Mouse (Mus musculus): ENCODE measurements at regions not wholly inside any gene's neighbourhood (a gene's known extent, or its start where the extent isn't known, plus 50 kb on each side); places are given as distances from the start of the nearest gene placed in this dataset.

DNA sequence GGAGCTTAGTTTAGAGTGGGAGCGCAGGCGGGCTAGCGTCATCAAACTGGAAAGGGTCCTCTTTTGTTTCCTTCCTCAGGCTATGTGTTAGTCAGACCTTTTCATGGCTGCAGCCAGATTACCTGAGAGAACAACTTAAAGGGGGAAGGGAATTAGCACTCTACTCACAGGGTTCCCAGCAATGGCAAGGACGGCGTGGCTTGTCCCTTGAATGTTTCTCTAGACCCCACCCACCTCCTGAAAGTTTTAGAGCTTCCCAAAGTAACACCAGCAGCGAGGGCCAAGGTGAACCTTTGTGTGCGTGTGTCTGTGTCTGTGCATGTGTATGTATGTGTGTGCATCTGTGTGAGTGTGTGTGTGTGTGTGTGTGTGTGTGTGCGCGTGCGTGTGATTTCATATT lies 1151.0 kb upstream of the Gulo start:
- H3K9ac ChIP-seq (ENCODE audit: low read length) = no peak overlapping the region
- no peak for DNase-seq (ENCODE audit: low spot score)
- no peak overlapping the region for H3K4me2 ChIP-seq (ENCODE audit: low read length)
- H3K36me3 ChIP-seq (ENCODE audit: control insufficient read depth, insufficient read depth, low read length) = no peaks in the 10 kb centered on the region
- H3K4me1 ChIP-seq (ENCODE audit: control insufficient read depth, insufficient read depth, low read length) = no peaks in the 10 kb centered on the region
- no peak overlapping the region for H3K27ac ChIP-seq (ENCODE audit: low read depth, low read length)
- H3K27me3 ChIP-seq (replicated peaks; ENCODE audit: control insufficient read depth, insufficient read depth, low read length) = no peaks in the 10 kb centered on the region
- WGBS = 87% methylated on average over 10 of the region's 10 CpGs
- no peaks in the 10 kb centered on the region for H3K9me3 ChIP-seq (replicated peaks; ENCODE audit: control insufficient read depth, low read length)
- no peak overlapping the region for H3K4me3 ChIP-seq (ENCODE audit: low read depth, low read length)
- ATAC-seq = no peak

DNA sequence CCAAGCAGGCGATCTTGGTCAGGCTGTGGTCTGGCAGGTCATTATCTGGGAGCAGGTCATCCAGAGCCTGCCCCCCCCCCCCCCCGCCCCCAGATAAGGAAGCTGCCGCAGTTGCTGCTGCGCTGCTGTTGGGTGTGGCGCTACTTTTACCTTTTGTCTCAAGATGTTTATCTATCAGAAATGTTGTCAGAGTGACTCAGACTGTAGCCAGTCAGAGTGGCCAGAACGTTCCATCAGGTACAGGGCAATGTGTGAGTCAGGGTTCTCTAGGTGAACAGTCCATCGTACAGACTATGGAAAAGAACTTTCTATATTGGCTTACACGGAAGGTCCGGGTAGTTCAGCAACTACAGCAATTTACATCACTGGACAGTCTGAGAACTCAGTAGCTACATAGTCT lies 1149.9 kb upstream of the Gulo start:
- 91% methylated on average over 9 of the region's 9 CpGs for WGBS
- Histone ChIP-seq H3K9ac (ENCODE audit: low read length) (no peak overlapping the region), H3K4me3 (ENCODE audit: low read depth, low read length) (no peak overlapping the region), H3K4me1 (ENCODE audit: control insufficient read depth, insufficient read depth, low read length) (no peaks in the 10 kb centered on the region), H3K9me3 (replicated peaks; ENCODE audit: control insufficient read depth, low read length) (no peaks in the 10 kb centered on the region), H3K27ac (ENCODE audit: low read depth, low read length) (no peak overlapping the region), H3K27me3 (replicated peaks; ENCODE audit: control insufficient read depth, insufficient read depth, low read length) (no peaks in the 10 kb centered on the region), H3K36me3 (ENCODE audit: control insufficient read depth, insufficient read depth, low read length) (no peaks in the 10 kb centered on the region), H3K4me2 (ENCODE audit: low read length) (no peak overlapping the region)
- DNase-seq (ENCODE audit: low spot score) = no peak
- ATAC-seq = no peak

DNA sequence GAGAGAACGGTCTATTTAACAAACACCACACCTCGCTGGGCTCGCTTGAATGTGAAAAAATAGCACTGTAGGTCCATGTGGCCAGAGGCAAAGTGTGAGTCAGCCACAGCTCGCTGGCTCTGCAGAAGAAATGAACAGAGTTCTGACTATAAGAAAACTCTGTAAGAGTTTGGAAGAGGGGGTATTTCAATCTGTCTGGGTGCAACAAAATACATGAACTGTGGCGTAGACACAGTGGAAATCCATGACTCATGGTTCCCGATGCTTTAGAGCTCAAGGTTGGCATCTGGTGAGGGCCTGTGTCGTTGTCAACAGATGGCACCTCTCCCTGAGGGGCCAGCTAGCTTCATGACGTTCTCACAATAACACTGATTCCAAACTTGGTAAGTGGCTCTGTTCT lies 1147.4 kb upstream of the Gulo start:
- 79% methylated on average over 8 of the region's 8 CpGs for WGBS
- Histone ChIP-seq H3K27me3 (replicated peaks; ENCODE audit: control insufficient read depth, insufficient read depth, low read length) (no peaks in the 10 kb centered on the region), H3K9ac (ENCODE audit: low read length) (no peak overlapping the region), H3K4me3 (ENCODE audit: low read depth, low read length) (no peak overlapping the region), H3K27ac (ENCODE audit: low read depth, low read length) (no peak overlapping the region), H3K4me1 (ENCODE audit: control insufficient read depth, insufficient read depth, low read length) (no peaks in the 10 kb centered on the region; the same call in 1 of the 2 replicates), H3K36me3 (ENCODE audit: control insufficient read depth, insufficient read depth, low read length) (no peaks in the 10 kb centered on the region), H3K9me3 (replicated peaks; ENCODE audit: control insufficient read depth, low read length) (no peaks in the 10 kb centered on the region), H3K4me2 (ENCODE audit: low read length) (no peak overlapping the region)
- ATAC-seq (no peak), DNase-seq (ENCODE audit: low spot score) (no peak)

DNA sequence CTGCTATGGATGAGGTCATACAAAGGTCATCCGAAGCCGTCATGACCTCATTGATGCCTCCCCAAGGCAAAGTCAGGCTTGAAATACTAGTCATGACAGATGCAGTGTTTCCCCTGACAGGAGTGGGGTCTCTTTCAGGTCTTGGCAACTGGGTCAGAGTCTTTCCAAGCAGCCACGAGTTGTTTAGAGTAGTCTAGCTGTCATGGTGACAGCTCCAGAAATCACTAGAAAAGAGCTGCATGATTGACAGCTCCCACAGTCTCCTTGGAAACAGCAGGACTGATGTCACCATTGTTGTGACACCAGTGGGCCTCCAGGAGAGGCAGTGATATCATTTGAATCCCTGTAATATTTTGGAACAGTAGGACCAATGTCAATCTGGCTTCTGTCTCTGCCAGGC lies 1144.6 kb upstream of the Gulo start:
- WGBS = 58% methylated on average over 3 of the region's 3 CpGs
- no peak overlapping the region for H3K4me3 ChIP-seq (ENCODE audit: low read depth, low read length)
- no peaks in the 10 kb centered on the region for H3K9me3 ChIP-seq (replicated peaks; ENCODE audit: control insufficient read depth, low read length)
- H3K9ac ChIP-seq (ENCODE audit: low read length) = no peak overlapping the region
- no peak overlapping the region for H3K27ac ChIP-seq (ENCODE audit: low read depth, low read length)
- H3K4me1 ChIP-seq (ENCODE audit: control insufficient read depth, insufficient read depth, low read length) = peaks cover 4% of the 10 kb centered on the region
- DNase-seq (ENCODE audit: low spot score) = no peak
- no peak overlapping the region for H3K4me2 ChIP-seq (ENCODE audit: low read length)
- no peaks in the 10 kb centered on the region for H3K36me3 ChIP-seq (ENCODE audit: control insufficient read depth, insufficient read depth, low read length)
- no peak for ATAC-seq
- no peaks in the 10 kb centered on the region for H3K27me3 ChIP-seq (replicated peaks; ENCODE audit: control insufficient read depth, insufficient read depth, low read length)

DNA sequence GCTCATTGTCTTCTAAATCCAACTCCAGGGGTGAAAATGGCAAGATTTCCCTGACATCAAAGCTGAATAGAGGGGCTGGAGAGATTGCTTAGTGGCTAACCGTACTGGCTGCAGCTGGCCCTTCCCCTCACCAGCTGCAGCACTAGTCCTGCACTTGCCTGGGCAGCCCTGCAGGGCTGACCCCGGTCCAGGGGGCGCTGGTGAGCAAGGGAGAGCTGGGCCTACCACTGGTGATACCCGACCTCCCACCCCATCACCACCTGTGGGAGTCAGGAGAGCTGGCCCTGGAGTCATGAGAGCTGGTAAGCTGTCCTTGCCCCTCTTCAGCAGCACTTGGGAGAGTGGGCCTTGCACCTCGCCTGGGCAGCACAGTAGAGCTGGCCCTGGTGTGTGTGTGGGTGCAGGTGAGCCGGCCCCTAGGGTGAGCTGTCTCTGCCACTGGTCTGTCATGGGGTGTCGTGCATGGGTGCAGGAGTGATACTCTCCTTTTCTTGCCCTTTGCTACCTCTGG lies 1141.0 kb upstream of the Gulo start:
- Histone ChIP-seq H3K4me3 (ENCODE audit: low read depth, low read length) (no peak overlapping the region), H3K4me1 (ENCODE audit: control insufficient read depth, insufficient read depth, low read length) (peaks cover 4% of the 10 kb centered on the region), H3K36me3 (ENCODE audit: control insufficient read depth, insufficient read depth, low read length) (no peaks in the 10 kb centered on the region), H3K4me2 (ENCODE audit: low read length) (no peak overlapping the region), H3K9me3 (replicated peaks; ENCODE audit: control insufficient read depth, low read length) (no peaks in the 10 kb centered on the region), H3K27me3 (replicated peaks; ENCODE audit: control insufficient read depth, insufficient read depth, low read length) (no peaks in the 10 kb centered on the region), H3K9ac (ENCODE audit: low read length) (no peak overlapping the region), H3K27ac (ENCODE audit: low read depth, low read length) (no peak overlapping the region)
- WGBS = 54% methylated on average over 7 of the region's 7 CpGs
- DNase-seq (ENCODE audit: low spot score) = no peak
- no peak for ATAC-seq

DNA sequence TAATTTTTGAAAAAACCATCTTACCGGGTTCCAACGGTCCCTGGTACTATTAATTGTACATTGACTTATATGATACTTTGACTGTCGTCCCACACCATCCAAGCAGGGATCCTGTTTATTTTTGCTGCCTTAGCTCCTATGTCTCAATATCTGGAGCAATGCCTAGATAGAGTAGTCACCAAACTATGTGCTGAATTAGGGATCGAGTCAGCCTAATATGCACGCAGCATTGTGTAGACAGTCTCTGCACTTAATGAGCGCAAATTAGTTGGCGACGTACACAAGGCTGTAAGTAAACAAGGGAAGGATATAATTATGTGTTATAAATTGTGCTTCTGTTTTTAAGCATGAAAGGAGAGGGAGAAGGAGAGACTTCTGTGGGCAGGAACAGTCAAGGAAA lies 1140.1 kb upstream of the Gulo start:
- no peak overlapping the region for H3K27ac ChIP-seq (ENCODE audit: low read depth, low read length)
- DNase-seq (ENCODE audit: low spot score) (peak; percentile 57), ATAC-seq (peak; percentile 29; the same call in 1 of the 2 replicates)
- H3K4me2 ChIP-seq (ENCODE audit: low read length) = no peak overlapping the region
- H3K9me3 ChIP-seq (replicated peaks; ENCODE audit: control insufficient read depth, low read length) = no peaks in the 10 kb centered on the region
- H3K4me1 ChIP-seq (ENCODE audit: control insufficient read depth, insufficient read depth, low read length) = peaks cover 11% of the 10 kb centered on the region
- no peak overlapping the region for H3K9ac ChIP-seq (ENCODE audit: low read length)
- H3K27me3 ChIP-seq (replicated peaks; ENCODE audit: control insufficient read depth, insufficient read depth, low read length) = no peaks in the 10 kb centered on the region
- no peaks in the 10 kb centered on the region for H3K36me3 ChIP-seq (ENCODE audit: control insufficient read depth, insufficient read depth, low read length)
- no peak overlapping the region for H3K4me3 ChIP-seq (ENCODE audit: low read depth, low read length)
- 41% methylated on average over 8 of the region's 8 CpGs for WGBS

DNA sequence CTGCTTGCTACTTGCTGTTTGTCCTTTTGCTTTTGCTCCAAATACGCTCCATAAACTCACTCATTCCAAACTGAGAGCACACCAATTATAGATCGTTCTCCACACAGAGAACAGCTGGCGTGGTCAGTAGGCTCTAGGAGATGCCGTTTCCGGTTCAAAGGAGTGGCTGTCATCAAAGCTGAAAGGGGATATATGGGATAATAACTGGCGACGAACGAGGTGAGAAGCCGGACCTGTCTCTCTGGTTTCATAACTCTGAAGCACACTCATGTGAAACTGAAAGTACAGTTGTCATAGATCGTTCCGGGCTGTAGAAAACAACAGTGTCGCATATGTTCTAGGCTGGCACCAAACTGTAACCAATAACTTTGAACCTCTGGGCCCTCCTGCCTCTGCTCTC lies 1137.6 kb upstream of the Gulo start:
- Histone ChIP-seq H3K4me2 (ENCODE audit: low read length) (no peak overlapping the region), H3K36me3 (ENCODE audit: control insufficient read depth, insufficient read depth, low read length) (no peaks in the 10 kb centered on the region), H3K4me3 (ENCODE audit: low read depth, low read length) (no peak overlapping the region), H3K9ac (ENCODE audit: low read length) (no peak overlapping the region), H3K9me3 (replicated peaks; ENCODE audit: control insufficient read depth, low read length) (no peaks in the 10 kb centered on the region), H3K4me1 (ENCODE audit: control insufficient read depth, insufficient read depth, low read length) (peaks cover 27% of the 10 kb centered on the region), H3K27me3 (replicated peaks; ENCODE audit: control insufficient read depth, insufficient read depth, low read length) (no peaks in the 10 kb centered on the region), H3K27ac (ENCODE audit: low read depth, low read length) (no peak overlapping the region)
- WGBS = 90% methylated on average over 12 of the region's 12 CpGs
- DNase-seq (ENCODE audit: low spot score) = no peak
- no peak for ATAC-seq

DNA sequence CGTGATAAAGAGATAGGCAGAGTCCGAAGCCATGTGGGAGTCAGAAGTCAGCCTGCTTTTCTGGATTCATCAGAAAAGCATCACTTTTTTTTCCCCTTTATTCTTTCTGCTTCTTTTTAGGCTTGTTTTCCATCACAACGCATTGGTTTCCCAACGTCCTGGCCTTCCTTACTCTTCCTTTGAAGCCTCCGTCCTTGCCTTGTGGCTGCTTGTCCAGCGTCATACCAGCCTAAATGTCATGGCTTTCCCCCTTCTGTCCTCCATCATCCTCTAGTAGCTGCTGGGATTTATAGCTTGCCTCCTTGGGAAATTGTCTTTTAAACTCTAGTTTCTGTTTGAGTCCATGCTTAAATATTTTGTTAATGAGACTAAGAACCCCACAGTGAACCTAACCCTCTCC lies 1136.0 kb upstream of the Gulo start:
- no peak overlapping the region for H3K27ac ChIP-seq (ENCODE audit: low read depth, low read length)
- no peaks in the 10 kb centered on the region for H3K27me3 ChIP-seq (replicated peaks; ENCODE audit: control insufficient read depth, insufficient read depth, low read length)
- H3K4me2 ChIP-seq (ENCODE audit: low read length) = no peak overlapping the region
- no peak for ATAC-seq
- DNase-seq (ENCODE audit: low spot score) = no peak
- H3K4me3 ChIP-seq (ENCODE audit: low read depth, low read length) = no peak overlapping the region
- H3K9ac ChIP-seq (ENCODE audit: low read length) = no peak overlapping the region
- WGBS = 93% methylated on average over 6 of the region's 6 CpGs
- no peaks in the 10 kb centered on the region for H3K9me3 ChIP-seq (replicated peaks; ENCODE audit: control insufficient read depth, low read length)
- peaks cover 30% of the 10 kb centered on the region for H3K4me1 ChIP-seq (ENCODE audit: control insufficient read depth, insufficient read depth, low read length)
- no peaks in the 10 kb centered on the region for H3K36me3 ChIP-seq (ENCODE audit: control insufficient read depth, insufficient read depth, low read length)

DNA sequence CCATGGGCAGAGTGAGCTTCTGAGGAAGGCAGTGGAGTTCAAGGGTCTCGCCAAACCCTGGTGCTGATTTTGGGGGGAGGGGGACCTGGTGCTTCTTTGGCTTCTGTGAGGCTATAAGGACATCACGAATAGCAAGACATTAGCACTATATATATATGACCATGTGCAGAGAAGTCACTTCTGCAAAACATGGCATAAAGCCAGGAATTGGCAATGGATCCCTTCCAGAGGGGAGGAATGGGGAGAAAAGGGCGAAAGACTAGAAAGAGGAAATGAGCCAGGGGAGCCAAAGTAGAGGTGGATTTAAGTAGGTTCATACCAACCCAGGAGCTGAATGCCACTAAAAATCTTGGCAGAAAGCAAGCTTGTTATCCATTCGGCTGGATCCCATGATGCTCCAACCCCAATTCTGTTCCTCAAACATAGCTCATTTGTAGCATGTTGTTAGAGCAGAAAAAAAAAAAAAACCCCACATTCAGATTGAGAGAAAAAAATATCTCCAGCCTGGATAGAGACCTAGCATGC lies 1135.5 kb upstream of the Gulo start:
- Histone ChIP-seq H3K27ac (ENCODE audit: low read depth, low read length) (no peak overlapping the region), H3K4me1 (ENCODE audit: control insufficient read depth, insufficient read depth, low read length) (peaks cover 30% of the 10 kb centered on the region), H3K36me3 (ENCODE audit: control insufficient read depth, insufficient read depth, low read length) (no peaks in the 10 kb centered on the region), H3K27me3 (replicated peaks; ENCODE audit: control insufficient read depth, insufficient read depth, low read length) (no peaks in the 10 kb centered on the region), H3K4me2 (ENCODE audit: low read length) (no peak overlapping the region), H3K9me3 (replicated peaks; ENCODE audit: control insufficient read depth, low read length) (no peaks in the 10 kb centered on the region), H3K4me3 (ENCODE audit: low read depth, low read length) (no peak overlapping the region), H3K9ac (ENCODE audit: low read length) (no peak overlapping the region)
- DNase-seq (ENCODE audit: low spot score) = peak; percentile 23
- WGBS = 59% methylated on average over 4 of the region's 4 CpGs
- no peak for ATAC-seq

Measured in forebrain, embryonic 14.5 days (tissue).